Mouse (Mus musculus) hindbrain, postnatal 0 days (tissue): ENCODE results near the gene Olfr638. TPM values are rescaled to one million over a fixed set of nuclear protein-coding genes. Genes with fewer than 3 reads are reported as not detected.
"Not testable (repeated sequence)": the region's sequence is repeated elsewhere in the genome, so short reads cannot be mapped to it uniquely, and the experiment has no call there.

Experiments used
- ATAC-seq: fragments of 200-750 bp; cut with Nextera tagmentation; 2 replicates; pipeline ENCODE4 v1.8.0; 2017; ENCODE audit warnings: mild to moderate bottlenecking, moderate TSS enrichment, moderate library complexity
- DNase-seq: peaks from one replicate; pipeline ENCODE4 v3.0.0-alpha.2; 2015; ENCODE audit warnings: low spot score
- H3K27ac ChIP-seq: fragments of 300-500 bp; sonication (generic); 2 replicates; pipeline ENCODE4 v1.5.1; 2014; ENCODE audit warnings: mild to moderate bottlenecking
- H3K27me3 ChIP-seq: fragments of 300-500 bp; sonication (generic); 2 replicates; pipeline ENCODE4 v1.6.1; 2014; ENCODE audit warnings: low read length, mixed read lengths; ENCODE audit not compliant: insufficient read depth
- H3K36me3 ChIP-seq: fragments of 300-500 bp; sonication (generic); 2 replicates; pipeline ENCODE4 v1.6.1; 2014; ENCODE audit warnings: low read length, mixed read lengths; ENCODE audit not compliant: insufficient read depth
- H3K4me1 ChIP-seq: fragments of 300-500 bp; sonication (generic); 2 replicates; pipeline ENCODE4 v1.6.1; 2014; ENCODE audit warnings: antibody characterized with exemption, low read length, mixed read lengths; ENCODE audit not compliant: insufficient read depth
- H3K4me2 ChIP-seq: fragments of 300-500 bp; sonication (generic); 2 replicates; pipeline ENCODE4 v1.6.1; 2014; ENCODE audit warnings: low read depth, mild to moderate bottlenecking, low read length, moderate library complexity, mixed read lengths
- H3K4me3 ChIP-seq: fragments of 300-500 bp; sonication (generic); 2 replicates; pipeline ENCODE4 v1.5.1; 2014; ENCODE audit warnings: low read length
- H3K9ac ChIP-seq: fragments of 300-500 bp; sonication (generic); replicated peaks from 2 replicates; pipeline ENCODE4 v1.6.1; 2014; ENCODE audit warnings: mild to moderate bottlenecking, low read length, moderate library complexity, mixed read lengths
- H3K9me3 ChIP-seq: fragments of 300-500 bp; sonication (generic); 2 replicates; pipeline ENCODE4 v1.6.1; 2016; ENCODE audit warnings: low read length, mixed read lengths
- CTCF ChIP-seq: IDR thresholded peaks from 2 replicates; pipeline ENCODE4 v1.5.1; 2016; ENCODE audit warnings: antibody characterized with exemption, control low read depth, low read depth
- WGBS: fragments of 180-500 bp; shearing (Covaris S2); extraction: QIAGEN DNeasy Blood & Tissue Kit; methylation state at CpG from one replicate; pipeline ENCODE4 v1.1.7; 2014; 5-methylcytosine and 5-hydroxymethylcytosine counted together
- polyA plus RNA-seq: library from polyadenylated mRNA; unstranded; fragments of >200 nt; fragmentation: Nextera tagmentation; extraction: Ambion mirVana; gene quantifications from 2 replicates; pipeline ENCODE4 v1.2.1, GENCODE M21; 2015
- total RNA-seq: library from RNA; depleted of rRNA; stranded (reverse); fragments of >200 nt; gene quantifications from 2 replicates; pipeline ENCODE4 v1.2.3, GENCODE M21; 2014; rRNA removed

Gene Olfr638
- total RNA-seq: not detected in 2 replicates
- not detected in 2 replicates for polyA plus RNA-seq

GRCm38 (mm10) chr7:103998446-103998845 lies at the start of gene Olfr638:
Gene Olfr638 (plus strand): TSS chr7:103998746.
- no peaks in the 10 kb centered on the region for H3K27me3 ChIP-seq
- no peak within 1 kb of the TSS for H3K4me2 ChIP-seq
- no peaks in the 10 kb centered on the region for H3K36me3 ChIP-seq
- no peak for TF ChIP-seq CTCF
- ATAC-seq (no peak), DNase-seq (no peak)
- no peaks in the 10 kb centered on the region for H3K9me3 ChIP-seq
- no peaks in the 10 kb centered on the region for H3K4me1 ChIP-seq
- H3K27ac ChIP-seq: no peak within 1 kb of the TSS
- H3K4me3 ChIP-seq: no peak within 1 kb of the TSS
- H3K9ac ChIP-seq: no peak within 1 kb of the TSS

- not testable (repeated sequence) for H3K9me3 ChIP-seq, H3K36me3 ChIP-seq, H3K27ac ChIP-seq, H3K4me3 ChIP-seq, DNase-seq, H3K4me1 ChIP-seq, ATAC-seq, H3K9ac ChIP-seq, H3K27me3 ChIP-seq, H3K4me2 ChIP-seq
- 96% methylated on average over 22 of the region's 22 CpGs for WGBS
Observed at GRCm38 (mm10) chr7:103966873-103967272, 31.7 kb upstream of the Olfr638 start.

- Histone ChIP-seq H3K9ac (no peak within 1 kb of the TSS), H3K4me1 (no peaks in the 10 kb centered on the region), H3K27ac (no peak within 1 kb of the TSS), H3K4me3 (no peak within 1 kb of the TSS), H3K9me3 (no peaks in the 10 kb centered on the region), H3K27me3 (no peaks in the 10 kb centered on the region), H3K36me3 (no peaks in the 10 kb centered on the region), H3K4me2 (no peak within 1 kb of the TSS)
- 76% methylated on average over 1 of the region's 1 CpGs for WGBS
- no peak for TF ChIP-seq CTCF
- ATAC-seq: no peak
- DNase-seq: no peak
Observed at GRCm38 (mm10) chr7:103970852-103971251, 27.7 kb upstream of the Olfr638 start, which contains the start of gene Olfr635. Gene Olfr635 (plus strand): TSS chr7:103971152.

GRCm38 (mm10) chr7:103971782-103972181 lies 26.8 kb upstream of the Olfr638 start:
- ATAC-seq (no peak), DNase-seq (no peak)
- TF ChIP-seq CTCF: no peak
- Histone ChIP-seq H3K4me2 (no peak overlapping the region), H3K4me1 (no peaks in the 10 kb centered on the region), H3K4me3 (no peak overlapping the region), H3K27me3 (no peaks in the 10 kb centered on the region), H3K36me3 (no peaks in the 10 kb centered on the region), H3K9ac (no peak overlapping the region), H3K9me3 (no peaks in the 10 kb centered on the region), H3K27ac (no peak overlapping the region)
- 73% methylated on average over 1 of the region's 1 CpGs for WGBS

GRCm38 (mm10) chr7:103999124-103999523 lies 578 bp downstream of the Olfr638 start:
- Histone ChIP-seq H3K27ac (no peak overlapping the region), H3K4me2 (no peak overlapping the region), H3K4me1 (no peaks in the 10 kb centered on the region), H3K4me3 (no peak overlapping the region), H3K36me3 (no peaks in the 10 kb centered on the region), H3K9me3 (no peaks in the 10 kb centered on the region), H3K9ac (no peak overlapping the region), H3K27me3 (no peaks in the 10 kb centered on the region)
- ATAC-seq: no peak
- no peak for TF ChIP-seq CTCF
- no peak for DNase-seq

GRCm38 (mm10) chr7:104017203-104017602 lies 18.7 kb downstream of the Olfr638 start, which contains the start of gene Olfr639:
Gene Olfr639 (minus strand): TSS chr7:104017303.
- H3K27ac ChIP-seq: no peak within 1 kb of the TSS
- H3K27me3 ChIP-seq: no peaks in the 10 kb centered on the region
- H3K36me3 ChIP-seq: no peaks in the 10 kb centered on the region
- H3K4me1 ChIP-seq: no peaks in the 10 kb centered on the region
- no peak within 1 kb of the TSS for H3K4me3 ChIP-seq
- no peak for ATAC-seq
- no peak within 1 kb of the TSS for H3K9ac ChIP-seq
- no peaks in the 10 kb centered on the region for H3K9me3 ChIP-seq
- DNase-seq: no peak
- H3K4me2 ChIP-seq: no peak within 1 kb of the TSS
- no peak for TF ChIP-seq CTCF

GRCm38 (mm10) chr7:104018953-104019352 lies 20.4 kb downstream of the Olfr638 start:
- no peak overlapping the region for H3K4me3 ChIP-seq
- no peak for TF ChIP-seq CTCF
- H3K4me1 ChIP-seq: no peaks in the 10 kb centered on the region
- no peaks in the 10 kb centered on the region for H3K36me3 ChIP-seq
- ATAC-seq (no peak), DNase-seq (no peak)
- 88% methylated on average over 1 of the region's 1 CpGs for WGBS
- H3K27ac ChIP-seq: no peak overlapping the region
- H3K9me3 ChIP-seq: no peaks in the 10 kb centered on the region
- no peaks in the 10 kb centered on the region for H3K27me3 ChIP-seq
- H3K9ac ChIP-seq: no peak overlapping the region
- no peak overlapping the region for H3K4me2 ChIP-seq
